Mouse (Mus musculus) neutrophil, adult 5-6 weeks (primary cell): ENCODE results near the gene Serinc4. TPM values are rescaled to one million over a fixed set of nuclear protein-coding genes. Genes with fewer than 3 reads are reported as not detected.
A peak's percentile ranks its signal among the peaks of the same experiment; 100 is the strongest.

Experiments
- ATAC-seq: fragments of 151-379, 151-347 bp; 2 replicates; pipeline ENCODE4 v1.8.0; 2017; ENCODE audit warnings: mild to moderate bottlenecking, moderate TSS enrichment; ENCODE audit not compliant: insufficient number of reproducible peaks, poor library complexity, low FRiP score, severe bottlenecking; ENCODE audit errors: extremely low read depth
- total RNA-seq: library from RNA; stranded (forward); fragments of 200-1000 nt; gene quantifications from 2 replicates; pipeline ENCODE4 v1.2.3, GENCODE M21; 2017

The Serinc4 gene
- total RNA-seq, 1 experiment from 2014 or later, result 2.0 TPM

DNA sequence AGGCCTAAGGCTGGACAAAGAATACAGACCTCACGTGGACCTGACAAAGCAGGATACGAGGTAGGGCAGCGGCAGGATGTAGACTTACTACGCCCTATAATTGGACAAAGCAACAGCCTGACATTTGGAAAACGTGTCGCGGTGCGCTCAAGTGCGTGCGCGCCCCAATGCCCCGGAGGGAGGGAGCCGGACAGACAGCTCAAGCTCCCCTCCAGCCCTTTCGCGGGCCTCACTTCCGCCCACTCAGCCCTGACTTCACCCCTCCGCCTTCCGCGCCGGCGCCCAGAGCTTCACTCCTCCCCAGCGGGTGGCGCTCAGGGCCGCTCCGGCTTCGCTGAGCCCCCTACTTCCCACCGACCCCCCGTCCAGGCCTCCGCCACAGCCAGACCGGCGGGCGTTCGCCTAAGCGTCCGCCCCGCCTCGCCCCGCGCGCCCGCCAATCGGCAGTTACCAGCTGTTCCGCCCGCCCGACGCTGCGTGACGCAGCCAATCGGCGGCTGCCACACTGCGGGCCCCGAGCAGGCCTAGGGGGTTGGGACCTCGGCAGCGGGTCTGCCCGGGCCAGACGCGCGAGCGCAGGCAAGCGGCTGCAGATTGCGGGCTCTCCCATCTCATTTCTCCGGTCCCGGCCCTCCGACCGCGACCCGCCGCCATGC is 43.1 kb downstream of the Serinc4 start, which contains the start of the genes Pdia3 and Catsper2:
Gene Pdia3, plus strand, starts transcription at position 389 of the 656 bp plus-strand sequence.
Gene Catsper2, minus strand, starts transcription at position 406 of the 656 bp plus-strand sequence.
- ATAC-seq, result peak; percentile 89

DNA sequence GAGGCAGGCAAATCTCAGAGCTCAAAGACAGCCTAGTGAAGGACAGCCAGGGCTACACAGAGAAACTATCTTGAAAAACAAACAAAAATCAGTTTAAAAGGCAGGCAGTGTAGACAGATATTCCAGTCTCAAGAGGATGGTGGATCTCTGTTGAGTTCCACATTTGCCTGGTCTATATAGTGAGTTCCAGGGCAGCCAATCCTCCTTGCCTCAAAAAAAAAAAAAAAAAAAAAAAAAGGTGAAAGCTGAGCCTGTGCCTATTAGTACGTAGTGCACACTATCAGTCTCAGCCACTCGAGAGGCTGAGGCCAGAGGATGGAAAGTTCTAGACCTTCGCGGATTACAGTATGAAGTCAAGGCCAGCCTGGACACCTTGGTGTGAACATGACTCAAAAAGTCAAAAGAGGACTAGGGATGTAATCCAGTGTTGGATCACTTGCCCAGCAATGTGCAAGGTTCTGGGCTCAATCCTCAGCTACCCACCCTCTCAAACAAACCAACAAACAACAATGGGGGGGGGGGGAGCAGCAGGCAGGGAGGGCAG is 43.7 kb downstream of the Serinc4 start:
- no peak for ATAC-seq

DNA sequence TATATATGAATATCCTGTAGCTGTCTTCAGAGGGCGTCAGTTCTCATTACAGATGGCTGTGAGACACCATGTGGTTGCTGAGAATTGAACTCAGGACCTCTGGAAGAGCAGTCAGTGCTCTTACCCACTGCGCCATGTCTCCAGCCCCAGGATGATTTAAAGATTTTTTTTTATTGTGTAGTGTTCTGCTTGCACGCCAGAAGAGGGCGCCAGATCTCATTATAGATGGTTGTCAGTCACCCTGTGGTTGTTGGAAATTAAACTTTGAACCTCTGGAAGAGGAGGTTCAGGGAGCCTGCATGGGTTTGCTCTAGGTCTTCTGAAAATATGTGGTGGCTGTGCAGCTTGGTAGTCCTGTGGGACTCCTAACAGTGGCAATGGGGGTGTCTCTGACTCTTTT is 48.4 kb downstream of the Serinc4 start:
- ATAC-seq, result peak; percentile 83

DNA sequence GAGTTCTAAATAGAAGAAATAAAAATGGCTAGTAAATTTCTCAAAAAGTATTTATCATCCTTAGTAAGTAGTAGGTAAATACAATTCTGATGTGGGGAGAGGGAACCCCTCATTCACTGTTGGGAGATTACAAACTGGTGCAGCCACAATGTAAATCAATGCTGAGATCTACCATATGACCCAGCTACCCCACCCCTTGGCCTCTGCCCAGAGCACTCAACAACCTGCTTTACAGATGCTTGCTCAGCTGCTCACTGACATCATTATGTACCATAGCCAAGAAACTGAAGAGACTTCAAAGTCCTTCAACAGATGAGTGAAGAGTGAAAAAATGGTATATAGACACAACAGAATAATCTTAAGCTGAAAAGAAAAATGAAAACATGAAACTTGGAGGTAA is 53.3 kb downstream of the Serinc4 start:
- ATAC-seq, result no peak

DNA sequence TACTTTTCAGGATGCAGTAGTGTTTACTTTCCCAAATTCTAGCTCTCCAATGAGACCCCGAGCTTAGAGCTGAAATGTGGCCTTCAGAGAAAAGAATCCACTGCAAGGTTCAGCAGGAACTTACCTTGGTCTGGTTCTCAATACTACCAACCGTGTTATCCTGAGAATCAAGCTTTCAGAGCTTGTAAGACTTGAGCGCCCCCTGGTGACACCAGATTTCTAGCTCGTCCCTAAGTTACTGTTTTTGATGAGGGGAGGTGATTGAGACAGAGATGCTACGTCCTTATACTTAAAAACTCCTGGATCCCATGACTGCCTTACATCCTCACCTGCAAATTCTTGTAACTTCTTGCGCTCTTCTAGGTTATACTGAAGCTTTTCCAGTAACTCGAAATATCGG is 60.0 kb downstream of the Serinc4 start:
- 0 out of 2 replicates have a peak, but pooled peaks have one; percentile 58 for ATAC-seq

Other genes with a start within 250 kb of the Serinc4 start
- 43.3 and 53.2 TPM in 2 replicates for gene Trp53bp1, start 185.4 kb downstream of the Serinc4 start, total RNA-seq
- gene Map1a, start 167.2 kb downstream of the Serinc4 start, total RNA-seq, result not detected in 2 replicates
- gene Ppip5k1, start 101.4 kb downstream of the Serinc4 start, total RNA-seq, result 12.8 and 14.2 TPM in 2 replicates
- not detected in 2 replicates for gene Ckmt1, start 99.1 kb downstream of the Serinc4 start, total RNA-seq
- not detected in 2 replicates for gene Strc, start 69.6 kb downstream of the Serinc4 start, total RNA-seq
- 81.0 and 85.3 TPM in 2 replicates for gene Pdia3, start 43.0 kb downstream of the Serinc4 start, total RNA-seq
- 2.8 and 3.1 TPM in 2 replicates for gene Catsper2, start 43.0 kb downstream of the Serinc4 start, total RNA-seq
- 36.3 and 45.4 TPM in 2 replicates for gene Ell3, start 12.5 kb downstream of the Serinc4 start, total RNA-seq
- gene Serf2, start 7.6 kb downstream of the Serinc4 start, total RNA-seq, result 101 and 116 TPM in 2 replicates
- 96.9 and 98.5 TPM in 2 replicates for gene Hypk, start 3.5 kb downstream of the Serinc4 start, total RNA-seq
- gene Mfap1b, start 17.3 kb upstream of the Serinc4 start, total RNA-seq, result 120 and 128 TPM in 2 replicates
- gene Mfap1a, start 49.9 kb upstream of the Serinc4 start, total RNA-seq, result 80.3 and 92.3 TPM in 2 replicates
- 11.2 and 11.4 TPM in 2 replicates for gene Wdr76, start 49.9 kb upstream of the Serinc4 start, total RNA-seq